ENCODE assay signal across 8 mouse cellular contexts in genomic region chr10:70599925-70600305, GRCm38 (mm10). TPM values are rescaled to one million over a fixed set of nuclear protein-coding genes. Genes with fewer than 3 reads are reported as not detected.
DNase-seq lines count a peak whose midpoint lies in the region; ATAC-seq and TF ChIP-seq lines count a peak whose summit lies in the region.

No protein-coding gene starts in this region.

- peaks cover 12% of the 10 kb centered on the region; the same call in 1 of the 2 replicates for H3K4me1 ChIP-seq in kidney, embryonic 16.5 days (ENCODE audit: insufficient read depth, low read length)
- peaks cover 12% of the 10 kb centered on the region for H3K4me1 ChIP-seq in heart, postnatal 0 days (ENCODE audit: control insufficient read depth, insufficient read depth)
- peaks cover 6% of the 10 kb centered on the region for H3K4me1 ChIP-seq in midbrain, embryonic 11.5 days (ENCODE audit: control insufficient read depth, insufficient read depth, low read length)

- H3K9ac ChIP-seq in kidney, embryonic 16.5 days (replicated peaks; ENCODE audit: low read length) = peak overlapping the region; percentile 63
- H3K9ac ChIP-seq in heart, postnatal 0 days (replicated peaks; ENCODE audit: low read depth, low read length) = no peak overlapping the region
- H3K9ac ChIP-seq in midbrain, embryonic 11.5 days (ENCODE audit: low read length) = peak overlapping the region; percentile 79

- WGBS in kidney, embryonic 16.5 days = under 1% methylated on average over 27 of the region's 28 CpGs
- 2% methylated on average over 20 of the region's 28 CpGs for WGBS in heart, postnatal 0 days
- under 1% methylated on average over 28 of the region's 28 CpGs for WGBS in midbrain, embryonic 11.5 days

- peak overlapping the region; percentile 95 for H3K4me2 ChIP-seq in kidney, embryonic 16.5 days (replicated peaks; ENCODE audit: low read depth, low read length)
- H3K4me2 ChIP-seq in heart, postnatal 0 days (ENCODE audit: low read depth, low read length) = peak overlapping the region; percentile 99
- peak overlapping the region; percentile 92 for H3K4me2 ChIP-seq in midbrain, embryonic 11.5 days

- H3K27ac ChIP-seq in kidney, embryonic 16.5 days (ENCODE audit: low read length) = peak overlapping the region; percentile 74
- no peak overlapping the region for H3K27ac ChIP-seq in heart, postnatal 0 days (ENCODE audit: low read depth)
- H3K27ac ChIP-seq in midbrain, embryonic 11.5 days (ENCODE audit: low read depth, low read length) = no peak overlapping the region; the same call in 1 of the 2 replicates

- TF ChIP-seq CTCF in heart, postnatal 0 days (IDR thresholded peaks at IDR 0.05; ENCODE audit: low read depth) = no peak

- no peak for DNase-seq in kidney, postnatal 14 days
- DNase-seq in brain, embryonic 18.5 days (ENCODE audit: low read depth, low spot score) = peak; percentile 8
- DNase-seq in heart, postnatal 0 days (ENCODE audit: low spot score) = no peak
- DNase-seq in midbrain, embryonic 11.5 days (ENCODE audit: low spot score, missing footprints) = peak; percentile 92
- DNase-seq in adrenal gland, adult 18-20 months (ENCODE audit: low spot score in 2 of 2) = no peak
- DNase-seq in urinary bladder, adult 2 months (ENCODE audit: low spot score) = no peak
- no peak for DNase-seq in frontal cortex, postnatal 36 days (ENCODE audit: low spot score in 2 of 2)

- H3K9me3 ChIP-seq in kidney, embryonic 16.5 days (ENCODE audit: low read length) = peaks cover 4% of the 10 kb centered on the region; the same call in 1 of the 2 replicates
- no peaks in the 10 kb centered on the region for H3K9me3 ChIP-seq in heart, postnatal 0 days (replicated peaks; ENCODE audit: control insufficient read depth, low read length)
- H3K9me3 ChIP-seq in midbrain, embryonic 11.5 days (ENCODE audit: control insufficient read depth, low read length) = no peaks in the 10 kb centered on the region

- H3K4me3 ChIP-seq in kidney, embryonic 16.5 days (ENCODE audit: low read length) = peak overlapping the region; percentile 70
- H3K4me3 ChIP-seq in heart, postnatal 0 days (ENCODE audit: low read depth, low read length) = peak overlapping the region; percentile 66
- peak overlapping the region; percentile 75 for H3K4me3 ChIP-seq in midbrain, embryonic 11.5 days (ENCODE audit: low read depth, low read length)

- peak; percentile 60 for ATAC-seq in kidney, embryonic 16.5 days (ENCODE audit: low FRiP score, low TSS enrichment)
- ATAC-seq in heart, postnatal 0 days (ENCODE audit: insufficient read depth, low read depth) = no peak
- ATAC-seq in midbrain, embryonic 11.5 days (ENCODE audit: low FRiP score) = peak; percentile 61

- no peaks in the 10 kb centered on the region for H3K36me3 ChIP-seq in kidney, embryonic 16.5 days (ENCODE audit: insufficient read depth, low read length)
- no peaks in the 10 kb centered on the region for H3K36me3 ChIP-seq in heart, postnatal 0 days (replicated peaks; ENCODE audit: control insufficient read depth, insufficient read depth, low read length)
- H3K36me3 ChIP-seq in midbrain, embryonic 11.5 days (ENCODE audit: control insufficient read depth, insufficient read depth, low read length) = no peaks in the 10 kb centered on the region

- H3K27me3 ChIP-seq in kidney, embryonic 16.5 days (ENCODE audit: insufficient read depth, low read length) = peaks cover 22% of the 10 kb centered on the region
- H3K27me3 ChIP-seq in heart, postnatal 0 days (ENCODE audit: control insufficient read depth, insufficient read depth, low read length) = peaks cover 45% of the 10 kb centered on the region
- H3K27me3 ChIP-seq in midbrain, embryonic 11.5 days (ENCODE audit: control insufficient read depth, insufficient read depth, low read length) = peaks cover 5% of the 10 kb centered on the region

- TF ChIP-seq EP300 in heart, postnatal 0 days (IDR thresholded peaks at IDR 0.05; ENCODE audit: low read depth) = no peak

RNA-seq across cellular contexts. Expression of gene Phyhipl, which starts 55.9 kb away (rescaled TPM):
- 26.5 and 26.9 TPM in 2 replicates for polyA plus RNA-seq in kidney, embryonic 16.5 days (2015; fragmentation: Nextera tagmentation; extraction: Ambion mirVana)
- total RNA-seq in heart, postnatal 0 days (2014; rRNA removed; ENCODE audit: low replicate concordance) = not detected in 2 replicates
- polyA plus RNA-seq in heart, postnatal 0 days (2015; fragmentation: Nextera tagmentation; extraction: Ambion mirVana) = 0.19 and 0.29 TPM in 2 replicates
- polyA plus RNA-seq in midbrain, embryonic 11.5 days (2014; fragmentation: Nextera tagmentation; extraction: Ambion mirVana) = 34.0 and 36.5 TPM in 2 replicates
- total RNA-seq in adrenal gland, adult 18-20 months (2021) = 1 to 10 TPM; 4.3 to 5.1 TPM
- polyA plus RNA-seq in urinary bladder, adult 2 months (2012; rRNA removed) = 0.16 and 0.21 TPM in 2 replicates

Comparison
In these comparisons a context has a peak if more than half of its experiments do, and no peak if none do; other contexts are left out.
1. DNase-seq: peak in brain, embryonic 18.5 days (single experiment) and midbrain, embryonic 11.5 days (single experiment); none in kidney, postnatal 14 days (single experiment), heart, postnatal 0 days (single experiment), adrenal gland, adult 18-20 months (0 of 2), urinary bladder, adult 2 months (single experiment) and frontal cortex, postnatal 36 days (0 of 2).
2. RNA of gene Phyhipl, which starts 55.9 kb away (polyA plus RNA-seq): 34.0 to 36.5 TPM in midbrain, embryonic 11.5 days and 26.5 to 26.9 TPM in kidney, embryonic 16.5 days; 0.16 to 0.21 TPM in urinary bladder, adult 2 months and 0.19 to 0.29 TPM in heart, postnatal 0 days; every median in the first group is over 10 times any median in the second.
3. Peak in every context shown above with its lines, with median percentiles within 50 percentile points of each other: H3K4me2 ChIP-seq and H3K4me3 ChIP-seq.